ENCODE assay signal across 20 mouse cellular contexts in the genomic region with DNA sequence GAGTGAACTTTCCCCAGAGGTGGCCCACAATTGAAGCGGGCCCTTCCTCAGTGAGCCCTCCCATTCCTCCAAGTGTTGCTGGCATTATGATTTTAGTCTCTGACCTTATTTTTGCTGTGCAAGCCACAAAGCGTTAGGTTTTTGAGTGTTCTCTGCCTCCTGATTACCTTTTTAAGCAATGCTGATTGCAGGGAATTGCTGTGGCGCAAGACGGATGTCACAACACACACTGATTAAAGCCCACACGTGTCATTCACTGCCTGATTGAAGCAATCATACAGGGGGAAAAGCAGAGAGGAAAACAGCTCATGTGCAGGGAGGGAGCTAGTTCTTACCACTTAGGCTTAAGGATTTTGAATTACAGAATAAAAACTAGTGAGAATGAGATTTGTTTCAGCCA. TPM values are rescaled to one million over a fixed set of nuclear protein-coding genes. Genes with fewer than 3 reads are reported as not detected.
DNase-seq lines count a peak whose midpoint lies in the region; ATAC-seq and TF ChIP-seq lines count a peak whose summit lies in the region.
"Had no signal": no experiment of that assay in that cellular context is flagged by ENCODE, and none has a peak within 500 bp of the region (broad histone marks: within the 10 kb centered on the region; RNA-seq: fewer than 3 reads in every experiment).

No protein-coding gene starts in this region.

- H3K4me2 ChIP-seq in hindbrain, postnatal 0 days (ENCODE audit: low read depth, low read length), result no peak overlapping the region
- H3K4me2 ChIP-seq: forebrain, embryonic 12.5 days; heart, embryonic 12.5 days; hindbrain, embryonic 14.5 days; midbrain, embryonic 12.5 days had no signal

- intact Hi-C loops in left cerebral cortex, postnatal 36 days (cut with DNase I), result loop anchor here (2.0 kb wide), 1 partner anchor 354 kb away; no protein-coding TSS in a partner anchor

- no peak overlapping the region for H3K4me3 ChIP-seq in brown adipose tissue, adult 24 weeks (ENCODE audit: insufficient read depth, low read depth, low read length)
- no peak overlapping the region for H3K4me3 ChIP-seq in hindbrain, postnatal 0 days (ENCODE audit: low read length)
- H3K4me3 ChIP-seq: forebrain, embryonic 12.5 days; heart, embryonic 12.5 days; midbrain, embryonic 12.5 days had no signal

- H3K4me1 ChIP-seq in brown adipose tissue, adult 24 weeks (ENCODE audit: control insufficient read depth, insufficient read depth, insufficient read length, low read length), result peaks cover 14% of the 10 kb centered on the region
- no peaks in the 10 kb centered on the region for H3K4me1 ChIP-seq in hindbrain, postnatal 0 days (ENCODE audit: insufficient read depth, low read length)
- H3K4me1 ChIP-seq: forebrain, embryonic 12.5 days; heart, embryonic 12.5 days; midbrain, embryonic 12.5 days had no signal

- WGBS in hindbrain, postnatal 0 days, result 80% methylated on average over 5 of the region's 5 CpGs

- peaks cover 31% of the 10 kb centered on the region for H3K36me3 ChIP-seq in hindbrain, postnatal 0 days (ENCODE audit: insufficient read depth, low read length)

- H3K27ac ChIP-seq in brown adipose tissue, adult 24 weeks (replicated peaks; ENCODE audit: low read depth, low read length), result peak overlapping the region; percentile 98
- H3K27ac ChIP-seq in hindbrain, postnatal 0 days, result no peak overlapping the region
- H3K27ac ChIP-seq: forebrain, embryonic 12.5 days; hindbrain, embryonic 14.5 days; liver, embryonic 14.5 days; midbrain, embryonic 12.5 days had no signal

- H3K27me3 ChIP-seq in hindbrain, postnatal 0 days (ENCODE audit: insufficient read depth, low read length), result no peaks in the 10 kb centered on the region
- H3K27me3 ChIP-seq: forebrain, embryonic 12.5 days; heart, embryonic 12.5 days; midbrain, embryonic 12.5 days had no signal

- H3K9ac ChIP-seq in hindbrain, postnatal 0 days (replicated peaks; ENCODE audit: low read length), result no peak overlapping the region
- H3K9ac ChIP-seq: forebrain, embryonic 12.5 days; heart, embryonic 12.5 days; hindbrain, embryonic 14.5 days; liver, embryonic 14.5 days; midbrain, embryonic 12.5 days had no signal

- no peak for TF ChIP-seq CTCF in hindbrain, postnatal 0 days (IDR thresholded peaks at IDR 0.05; ENCODE audit: low read depth)

- peak; percentile 69 for DNase-seq in adrenal gland, adult 2 months
- no peak for DNase-seq in adrenal gland, postnatal 4 days (ENCODE audit: low spot score in 2 of 2)
- peak; percentile 49 for DNase-seq in adrenal gland, adult 8-10 months
- DNase-seq in lung, postnatal 14 days, result peak; percentile 54
- DNase-seq in left cerebral cortex, postnatal 36 days (ENCODE audit: low spot score in 2 of 2), result no peak
- DNase-seq in thymus, postnatal 4 days, result no peak
- DNase-seq in hindbrain, postnatal 0 days (ENCODE audit: low spot score), result no peak
- DNase-seq: cerebellum, adult 8-10 months; heart, adult 11 months; heart, postnatal 14 days; thymus, postnatal 14 days had no signal

- no peak for ATAC-seq in hindbrain, postnatal 0 days
- ATAC-seq: CD4-positive, CD25-positive, alpha-beta regulatory T cell, adult 4 months; intestine, embryonic 16.5 days had no signal

- H3K9me3 ChIP-seq in hindbrain, postnatal 0 days (ENCODE audit: low read length), result no peaks in the 10 kb centered on the region
- H3K9me3 ChIP-seq: forebrain, embryonic 12.5 days; heart, embryonic 12.5 days; midbrain, embryonic 12.5 days had no signal

RNA-seq across cellular contexts. Expression of gene 1110032A03Rik, which starts 23.0 kb away (rescaled TPM):
- 10 to 100 TPM; 47.8 to 63.4 TPM for total RNA-seq in adrenal gland, adult 2 months (2021)
- polyA plus RNA-seq in adrenal gland, adult 2 months (2012; rRNA removed), result 29.4 and 29.7 TPM in 2 replicates
- total RNA-seq in adrenal gland, postnatal 4 days (2021), result 10 to 100 TPM; 35.5 to 36.5 TPM
- total RNA-seq in adrenal gland, adult 8-10 months (2022), result 10 to 100 TPM; 43.1 to 53.3 (median 44.2) TPM
- 213 and 331 TPM in 2 replicates for polyA plus RNA-seq in brown adipose tissue, adult 24 weeks (2012; ENCODE audit: insufficient read depth, insufficient read length, missing spikeins)
- total RNA-seq in left cerebral cortex, postnatal 36 days (2021), result 10 to 100 TPM; 35.2 to 37.2 TPM
- 39.1 and 42.3 TPM in 2 replicates for total RNA-seq in hindbrain, postnatal 0 days (2014; rRNA removed)
- 66.2 and 75.0 TPM in 2 replicates for polyA plus RNA-seq in hindbrain, postnatal 0 days (2015; fragmentation: Nextera tagmentation; extraction: Ambion mirVana)

RNA-seq across cellular contexts. Expression of gene Alg9, which starts 23.5 kb away (rescaled TPM):
- 10 to 100 TPM; 27.1 to 27.8 TPM for total RNA-seq in adrenal gland, adult 2 months (2021)
- 17.6 and 26.8 TPM in 2 replicates for polyA plus RNA-seq in adrenal gland, adult 2 months (2012; rRNA removed)
- total RNA-seq in adrenal gland, postnatal 4 days (2021), result 10 to 100 TPM; 21.4 to 22.5 TPM
- total RNA-seq in adrenal gland, adult 8-10 months (2022), result 10 to 100 TPM; 17.6 to 31.5 (median 21.7) TPM
- 38.3 and 49.0 TPM in 2 replicates for polyA plus RNA-seq in brown adipose tissue, adult 24 weeks (2012; ENCODE audit: insufficient read depth, insufficient read length, missing spikeins)
- total RNA-seq in left cerebral cortex, postnatal 36 days (2021), result 10 to 100 TPM; 24.3 to 26.0 TPM
- total RNA-seq in hindbrain, postnatal 0 days (2014; rRNA removed), result 92.7 and 94.0 TPM in 2 replicates
- polyA plus RNA-seq in hindbrain, postnatal 0 days (2015; fragmentation: Nextera tagmentation; extraction: Ambion mirVana), result 46.4 and 49.9 TPM in 2 replicates

RNA-seq across cellular contexts. Expression of gene Fdxacb1, which starts 30.3 kb away (rescaled TPM):
- total RNA-seq in adrenal gland, adult 2 months (2021), result 1 to 10 TPM; 5.7 to 5.8 TPM
- 2.1 and 2.7 TPM in 2 replicates for polyA plus RNA-seq in adrenal gland, adult 2 months (2012; rRNA removed)
- 1 to 10 TPM; 8.2 to 9.7 TPM for total RNA-seq in adrenal gland, postnatal 4 days (2021)
- total RNA-seq in adrenal gland, adult 8-10 months (2022), result 1 to 10 TPM; 5.3 to 8.9 (median 6.7) TPM
- polyA plus RNA-seq in brown adipose tissue, adult 24 weeks (2012; ENCODE audit: insufficient read depth, insufficient read length, missing spikeins), result 5.1 and 9.2 TPM in 2 replicates
- total RNA-seq in left cerebral cortex, postnatal 36 days (2021), result 1 to 10 TPM; 4.4 to 6.0 TPM
- total RNA-seq in hindbrain, postnatal 0 days (2014; rRNA removed), result 8.9 and 11.7 TPM in 2 replicates
- polyA plus RNA-seq in hindbrain, postnatal 0 days (2015; fragmentation: Nextera tagmentation; extraction: Ambion mirVana), result 9.6 and 12.0 TPM in 2 replicates

RNA-seq across cellular contexts. Expression of gene Hspb2, which starts 46.2 kb away (rescaled TPM):
- 1 to 10 TPM; 1.2 to 3.6 TPM for total RNA-seq in adrenal gland, adult 2 months (2021)
- 9.2 and 10.2 TPM in 2 replicates for polyA plus RNA-seq in adrenal gland, adult 2 months (2012; rRNA removed)
- total RNA-seq in adrenal gland, postnatal 4 days (2021), result 1 to 10 TPM; 4.8 to 7.6 TPM
- 1 to 10 TPM; 3.0 to 3.2 (median 3.1) TPM for total RNA-seq in adrenal gland, adult 8-10 months (2022)
- 1.8 and 5.9 TPM in 2 replicates for polyA plus RNA-seq in brown adipose tissue, adult 24 weeks (2012; ENCODE audit: insufficient read depth, insufficient read length, missing spikeins)
- 1 to 10 TPM; 1.2 to 2.4 TPM for total RNA-seq in left cerebral cortex, postnatal 36 days (2021)
- total RNA-seq in hindbrain, postnatal 0 days (2014; rRNA removed), result 5.4 TPM in 1 of 2 replicates, not detected in the other
- polyA plus RNA-seq in hindbrain, postnatal 0 days (2015; fragmentation: Nextera tagmentation; extraction: Ambion mirVana), result 2.2 and 2.9 TPM in 2 replicates
- total RNA-seq: monocyte, adult 5-6 weeks had no signal
- polyA plus RNA-seq: CD4-positive, CD25-positive, alpha-beta regulatory T cell, adult 4 months had no signal

RNA-seq across cellular contexts. Expression of gene Ppp2r1b, which starts 46.7 kb away (rescaled TPM):
- 10 to 100 TPM; 38.4 to 44.4 TPM for total RNA-seq in adrenal gland, adult 2 months (2021)
- 6.4 and 8.2 TPM in 2 replicates for polyA plus RNA-seq in adrenal gland, adult 2 months (2012; rRNA removed)
- total RNA-seq in adrenal gland, postnatal 4 days (2021), result 10 to 100 TPM; 35.8 to 35.9 TPM
- 10 to 100 TPM; 32.9 to 46.7 (median 43.7) TPM for total RNA-seq in adrenal gland, adult 8-10 months (2022)
- polyA plus RNA-seq in brown adipose tissue, adult 24 weeks (2012; ENCODE audit: insufficient read depth, insufficient read length, missing spikeins), result 35.1 and 41.6 TPM in 2 replicates
- 10 to 100 TPM; 13.6 to 15.4 TPM for total RNA-seq in left cerebral cortex, postnatal 36 days (2021)
- total RNA-seq in hindbrain, postnatal 0 days (2014; rRNA removed), result 18.8 and 23.5 TPM in 2 replicates
- 31.4 and 32.8 TPM in 2 replicates for polyA plus RNA-seq in hindbrain, postnatal 0 days (2015; fragmentation: Nextera tagmentation; extraction: Ambion mirVana)

Comparison
In these comparisons a context has a peak if more than half of its experiments do, and no peak if none do; other contexts are left out.
1. DNase-seq: peak in adrenal gland, adult 2 months (single experiment), adrenal gland, adult 8-10 months (single experiment) and lung, postnatal 14 days (single experiment); none in adrenal gland, postnatal 4 days (0 of 2), left cerebral cortex, postnatal 36 days (0 of 2), thymus, postnatal 4 days (single experiment) and hindbrain, postnatal 0 days (single experiment).